Mouse (Mus musculus): ENCODE results near the gene Itpk1. TPM values are rescaled to one million over a fixed set of nuclear protein-coding genes. Genes with fewer than 3 reads are reported as not detected.
A peak's percentile ranks its signal among the peaks of the same experiment; 100 is the strongest.

Gene Itpk1
- polyA plus RNA-seq, 1 experiment from 2014 or later: 3.0 TPM

- H3K27me3 ChIP-seq: no peaks in the 10 kb centered on the region
- H3K27ac ChIP-seq: no peak overlapping the region
- no peak overlapping the region for H3K4me3 ChIP-seq (replicated peaks)
- peaks cover 4% of the 10 kb centered on the region; the same call in 1 of the 2 replicates for H3K36me3 ChIP-seq
- H3K4me2 ChIP-seq: no peak overlapping the region
- no peak for DNase-seq
- no peak for ATAC-seq (ENCODE audit: low read depth)
- WGBS (ENCODE audit: insufficient replicate concordance): 57% methylated on average over 4 of the region's 4 CpGs
- H3K4me1 ChIP-seq (replicated peaks): peaks cover 38% of the 10 kb centered on the region
- H3K9me3 ChIP-seq (replicated peaks): no peaks in the 10 kb centered on the region
- H3K9ac ChIP-seq: no peak overlapping the region
Observed at GRCm38 (mm10) chr12:102621205-102621604, 83.5 kb downstream of the Itpk1 start.

DNA sequence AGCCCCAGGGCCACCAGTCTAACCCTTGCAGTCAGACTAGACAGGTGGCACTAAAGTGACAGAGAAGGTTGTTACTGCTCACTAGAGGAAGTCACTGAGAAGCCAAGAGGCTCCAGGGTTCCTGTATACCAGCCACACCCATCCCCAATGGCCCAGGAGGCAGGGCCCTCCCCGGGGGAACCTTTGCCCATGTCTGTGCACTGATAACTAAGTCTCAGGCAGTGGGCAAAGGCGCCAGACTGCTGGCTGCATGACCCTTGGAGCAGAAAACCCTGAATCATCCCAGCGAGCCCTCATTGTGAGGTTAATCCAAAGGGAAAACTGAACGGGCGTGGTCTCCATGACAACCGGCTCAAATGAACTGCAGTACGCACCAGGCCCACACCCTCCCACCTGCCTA lies 84.8 kb downstream of the Itpk1 start:
- DNase-seq (peak; percentile 38), ATAC-seq (ENCODE audit: low read depth) (peak; percentile 69)
- H3K27ac ChIP-seq: no peak overlapping the region
- no peaks in the 10 kb centered on the region for H3K9me3 ChIP-seq (replicated peaks)
- peaks cover 40% of the 10 kb centered on the region for H3K4me1 ChIP-seq (replicated peaks)
- H3K36me3 ChIP-seq: peaks cover 4% of the 10 kb centered on the region; the same call in 1 of the 2 replicates
- no peak overlapping the region for H3K4me3 ChIP-seq (replicated peaks)
- H3K27me3 ChIP-seq: no peaks in the 10 kb centered on the region
- WGBS (ENCODE audit: insufficient replicate concordance): 41% methylated on average over 7 of the region's 7 CpGs
- no peak overlapping the region for H3K4me2 ChIP-seq
- H3K9ac ChIP-seq: no peak overlapping the region

DNA sequence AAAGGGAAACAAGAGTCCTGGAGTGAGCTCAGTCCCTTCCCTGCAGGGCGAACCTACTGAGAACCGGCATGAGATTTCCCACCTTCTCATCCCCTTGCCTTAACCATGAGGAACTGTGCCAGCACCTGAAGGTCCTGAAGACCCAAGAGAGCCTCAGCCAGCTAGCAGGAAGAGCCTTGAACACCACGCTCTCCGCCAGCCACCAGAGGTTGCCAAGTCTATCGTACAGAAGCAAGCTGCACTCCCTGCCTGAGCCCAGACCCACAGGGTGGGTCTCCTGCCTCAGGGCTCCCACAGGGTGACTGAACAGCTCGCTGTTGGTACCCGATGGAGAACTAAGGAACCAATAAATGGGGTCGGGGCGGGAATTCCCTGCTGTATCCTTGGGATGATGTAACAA lies 86.6 kb downstream of the Itpk1 start:
- H3K4me3 ChIP-seq (replicated peaks): no peak overlapping the region
- no peaks in the 10 kb centered on the region for H3K27me3 ChIP-seq
- H3K9me3 ChIP-seq (replicated peaks): no peaks in the 10 kb centered on the region
- H3K36me3 ChIP-seq: peaks cover 4% of the 10 kb centered on the region; the same call in 1 of the 2 replicates
- H3K4me2 ChIP-seq: no peak overlapping the region
- H3K4me1 ChIP-seq (replicated peaks): peaks cover 40% of the 10 kb centered on the region
- 72% methylated on average over 9 of the region's 9 CpGs for WGBS (ENCODE audit: insufficient replicate concordance)
- ATAC-seq (ENCODE audit: low read depth): no peak
- H3K27ac ChIP-seq: no peak overlapping the region
- no peak for DNase-seq
- H3K9ac ChIP-seq: no peak overlapping the region

GRCm38 (mm10) chr12:102616843-102617519 lies 87.7 kb downstream of the Itpk1 start:
- H3K27me3 ChIP-seq: no peaks in the 10 kb centered on the region
- WGBS (ENCODE audit: insufficient replicate concordance): 55% methylated on average over 7 of the region's 7 CpGs
- no peak overlapping the region for H3K9ac ChIP-seq
- H3K4me2 ChIP-seq: no peak overlapping the region
- H3K27ac ChIP-seq: no peak overlapping the region
- no peak for DNase-seq
- H3K36me3 ChIP-seq: peaks cover 4% of the 10 kb centered on the region; the same call in 1 of the 2 replicates
- no peaks in the 10 kb centered on the region for H3K9me3 ChIP-seq (replicated peaks)
- peaks cover 38% of the 10 kb centered on the region for H3K4me1 ChIP-seq (replicated peaks)
- ATAC-seq (ENCODE audit: low read depth): no peak
- no peak overlapping the region for H3K4me3 ChIP-seq (replicated peaks)

DNA sequence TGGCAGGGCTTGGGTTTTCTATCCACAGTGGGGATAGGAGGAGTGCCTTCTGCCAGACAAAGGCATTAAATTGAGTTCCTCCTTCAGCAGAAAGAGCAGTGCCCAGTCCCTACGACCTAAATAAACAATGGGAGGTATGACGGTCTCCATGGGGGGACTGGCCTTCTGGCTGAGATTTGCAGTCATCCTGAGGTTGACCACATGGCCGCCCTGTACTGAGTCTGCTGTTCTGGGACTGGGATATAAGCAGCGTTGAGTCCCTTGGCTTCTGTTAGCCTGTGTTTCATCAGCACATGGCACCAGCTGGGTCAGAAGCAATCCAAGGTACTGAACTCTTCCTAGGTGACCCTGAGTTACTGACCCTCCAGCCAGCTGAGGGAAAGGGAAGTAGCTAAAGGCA lies 88.5 kb downstream of the Itpk1 start:
- no peak for DNase-seq

DNA sequence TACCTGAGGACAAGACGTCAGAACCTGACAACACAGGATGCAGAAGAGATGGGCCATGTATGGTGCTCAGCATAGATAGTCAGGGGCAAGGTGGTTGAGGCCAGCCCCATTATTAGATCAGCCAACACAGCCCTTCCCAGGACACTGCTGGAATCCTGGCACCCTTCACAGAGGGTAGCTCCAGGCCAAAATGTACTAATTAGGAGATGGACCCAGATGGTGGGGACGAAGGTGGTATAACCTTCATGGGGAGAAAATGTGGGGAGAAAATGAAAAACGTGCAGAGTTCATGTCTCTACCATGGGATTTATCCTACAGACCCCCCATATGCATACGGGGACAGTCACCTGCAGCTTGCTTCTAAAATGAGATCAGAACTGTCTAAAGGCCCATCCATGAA lies 91.3 kb downstream of the Itpk1 start:
- DNase-seq: no peak
- Histone ChIP-seq H3K4me2 (no peak overlapping the region), H3K27me3 (no peaks in the 10 kb centered on the region), H3K4me3 (replicated peaks) (no peak overlapping the region), H3K9ac (no peak overlapping the region), H3K36me3 (no peaks in the 10 kb centered on the region), H3K9me3 (replicated peaks) (no peaks in the 10 kb centered on the region), H3K27ac (no peak overlapping the region), H3K4me1 (replicated peaks) (peaks cover 16% of the 10 kb centered on the region)
- 60% methylated on average over 4 of the region's 4 CpGs for WGBS (ENCODE audit: insufficient replicate concordance)
- no peak for ATAC-seq (ENCODE audit: low read depth)

More for the DNA sequence above, 88.5 kb downstream of the Itpk1 start:
- no peak overlapping the region for H3K27ac ChIP-seq
- peaks cover 38% of the 10 kb centered on the region for H3K4me1 ChIP-seq (replicated peaks)
- 57% methylated on average over 4 of the region's 4 CpGs for WGBS (ENCODE audit: insufficient replicate concordance)
- ATAC-seq (ENCODE audit: low read depth): no peak
- H3K4me2 ChIP-seq: no peak overlapping the region
- no peak overlapping the region for H3K4me3 ChIP-seq (replicated peaks)
- H3K9me3 ChIP-seq (replicated peaks): no peaks in the 10 kb centered on the region
- H3K27me3 ChIP-seq: no peaks in the 10 kb centered on the region
- H3K9ac ChIP-seq: no peak overlapping the region
- H3K36me3 ChIP-seq: no peaks in the 10 kb centered on the region; the same call in 1 of the 2 replicates

DNA sequence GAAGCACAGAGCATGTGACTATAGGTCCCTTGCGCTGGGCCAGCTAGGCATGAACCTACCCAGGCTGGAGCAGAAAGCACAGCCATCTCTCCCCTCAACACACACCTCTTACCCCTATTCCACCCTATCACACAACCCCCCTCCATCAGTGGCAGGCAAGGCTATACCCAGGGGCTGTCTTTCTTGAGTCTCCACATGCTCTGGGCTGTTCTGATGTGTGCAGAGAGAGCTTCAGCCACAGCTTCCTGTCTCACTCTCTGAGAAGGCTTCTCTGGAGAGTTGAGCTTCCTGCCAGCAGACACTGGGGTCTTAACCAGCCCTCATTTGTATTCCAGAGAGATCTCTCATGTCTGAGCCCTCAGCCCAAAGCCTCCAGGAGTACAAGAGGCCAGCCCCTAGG lies 92.3 kb downstream of the Itpk1 start:
- 67% methylated on average over 1 of the region's 1 CpGs for WGBS (ENCODE audit: insufficient replicate concordance)
- ATAC-seq (ENCODE audit: low read depth): no peak

GRCm38 (mm10) chr12:102610927-102611326 lies 93.8 kb downstream of the Itpk1 start:
- WGBS (ENCODE audit: insufficient replicate concordance): 77% methylated on average over 8 of the region's 8 CpGs
- DNase-seq (no peak), ATAC-seq (ENCODE audit: low read depth) (no peak)
- H3K4me3 ChIP-seq (replicated peaks): no peak overlapping the region
- no peaks in the 10 kb centered on the region for H3K27me3 ChIP-seq
- no peaks in the 10 kb centered on the region for H3K4me1 ChIP-seq (replicated peaks)
- H3K9me3 ChIP-seq (replicated peaks): no peaks in the 10 kb centered on the region
- no peak overlapping the region for H3K27ac ChIP-seq
- H3K9ac ChIP-seq: no peak overlapping the region
- H3K36me3 ChIP-seq: no peaks in the 10 kb centered on the region
- H3K4me2 ChIP-seq: no peak overlapping the region

More for the DNA sequence above, 92.3 kb downstream of the Itpk1 start:
- Histone ChIP-seq H3K9me3 (replicated peaks) (no peaks in the 10 kb centered on the region), H3K9ac (no peak overlapping the region), H3K27me3 (no peaks in the 10 kb centered on the region), H3K4me1 (replicated peaks) (peaks cover 12% of the 10 kb centered on the region), H3K36me3 (no peaks in the 10 kb centered on the region), H3K27ac (no peak overlapping the region), H3K4me3 (replicated peaks) (no peak overlapping the region), H3K4me2 (no peak overlapping the region)
- no peak for DNase-seq

- WGBS (ENCODE audit: insufficient replicate concordance): 69% methylated on average over 11 of the region's 11 CpGs
- Histone ChIP-seq H3K4me1 (replicated peaks) (no peaks in the 10 kb centered on the region), H3K9ac (no peak overlapping the region), H3K4me3 (replicated peaks) (no peak overlapping the region), H3K36me3 (0 out of 2 replicates have a peak, but pooled peaks cover 3% of the 10 kb centered on the region), H3K27ac (no peak overlapping the region), H3K4me2 (no peak overlapping the region), H3K27me3 (no peaks in the 10 kb centered on the region), H3K9me3 (replicated peaks) (no peaks in the 10 kb centered on the region)
- ATAC-seq (ENCODE audit: low read depth): no peak
- DNase-seq: no peak
Observed at GRCm38 (mm10) chr12:102607808-102608517, 96.8 kb downstream of the Itpk1 start.

DNA sequence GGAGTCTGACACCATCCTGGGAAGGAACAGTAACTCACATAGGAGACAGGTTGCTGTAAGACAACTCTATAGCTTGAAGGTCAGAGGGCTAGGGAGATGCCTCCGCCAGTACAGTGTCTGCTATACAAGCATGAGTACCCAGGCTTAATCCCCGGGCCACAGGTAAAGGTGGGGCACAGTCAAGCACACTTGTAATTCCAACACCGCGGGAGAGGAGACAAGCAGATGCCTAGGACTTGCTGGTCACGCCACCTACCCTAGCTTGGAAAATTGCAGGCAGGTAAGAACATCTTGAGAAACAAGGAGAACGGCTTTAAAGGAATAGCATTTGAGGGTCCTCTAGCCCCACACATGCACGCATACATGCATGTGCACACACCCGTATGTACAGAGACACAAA lies 97.7 kb downstream of the Itpk1 start:
- Histone ChIP-seq H3K4me1 (replicated peaks) (no peaks in the 10 kb centered on the region), H3K4me3 (replicated peaks) (no peak overlapping the region), H3K4me2 (no peak overlapping the region), H3K27me3 (no peaks in the 10 kb centered on the region), H3K9ac (no peak overlapping the region), H3K36me3 (0 out of 2 replicates have a peak, but pooled peaks cover 3% of the 10 kb centered on the region), H3K9me3 (replicated peaks) (no peaks in the 10 kb centered on the region), H3K27ac (no peak overlapping the region)
- 80% methylated on average over 8 of the region's 8 CpGs for WGBS (ENCODE audit: insufficient replicate concordance)
- ATAC-seq (ENCODE audit: low read depth): no peak
- DNase-seq: no peak

DNA sequence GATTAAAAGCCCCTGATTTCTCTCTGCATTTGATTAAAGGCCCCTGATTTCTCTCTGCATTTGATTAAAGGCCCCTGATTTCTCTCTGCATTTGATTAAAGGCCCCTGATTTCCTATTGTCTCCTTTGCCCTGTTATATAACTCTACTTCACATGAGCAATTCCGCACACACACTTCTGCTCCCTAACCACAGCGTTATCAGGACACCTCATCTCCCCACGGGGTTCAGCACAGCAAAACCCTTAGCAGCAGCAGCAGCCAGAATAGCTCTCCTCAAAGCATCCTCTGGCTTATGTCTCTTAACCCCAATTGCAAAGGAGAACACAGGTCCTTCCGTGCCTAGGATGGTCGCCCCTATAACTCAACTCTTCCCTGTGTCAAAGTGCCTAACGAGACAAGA lies 99.1 kb downstream of the Itpk1 start:
- Histone ChIP-seq H3K27me3 (no peaks in the 10 kb centered on the region), H3K9me3 (replicated peaks) (no peaks in the 10 kb centered on the region), H3K4me1 (replicated peaks) (no peaks in the 10 kb centered on the region), H3K4me2 (no peak overlapping the region), H3K36me3 (0 out of 2 replicates have a peak, but pooled peaks cover 3% of the 10 kb centered on the region), H3K4me3 (replicated peaks) (no peak overlapping the region), H3K27ac (no peak overlapping the region), H3K9ac (no peak overlapping the region)
- no peak for ATAC-seq (ENCODE audit: low read depth)
- 60% methylated on average over 6 of the region's 6 CpGs for WGBS (ENCODE audit: insufficient replicate concordance)
- DNase-seq: no peak

Measured in liver, embryonic 13.5 days (tissue).